Mouse (Mus musculus): ENCODE measurements around the gene Serpinb8. TPM values are rescaled to one million over a fixed set of nuclear protein-coding genes. Genes with fewer than 3 reads are reported as not detected.

The Serpinb8 gene
- 0.29 and 0.35 TPM in 2 replicates for polyA plus RNA-seq (2016; fragmentation: Nextera tagmentation; extraction: Ambion mirVana)

DNA sequence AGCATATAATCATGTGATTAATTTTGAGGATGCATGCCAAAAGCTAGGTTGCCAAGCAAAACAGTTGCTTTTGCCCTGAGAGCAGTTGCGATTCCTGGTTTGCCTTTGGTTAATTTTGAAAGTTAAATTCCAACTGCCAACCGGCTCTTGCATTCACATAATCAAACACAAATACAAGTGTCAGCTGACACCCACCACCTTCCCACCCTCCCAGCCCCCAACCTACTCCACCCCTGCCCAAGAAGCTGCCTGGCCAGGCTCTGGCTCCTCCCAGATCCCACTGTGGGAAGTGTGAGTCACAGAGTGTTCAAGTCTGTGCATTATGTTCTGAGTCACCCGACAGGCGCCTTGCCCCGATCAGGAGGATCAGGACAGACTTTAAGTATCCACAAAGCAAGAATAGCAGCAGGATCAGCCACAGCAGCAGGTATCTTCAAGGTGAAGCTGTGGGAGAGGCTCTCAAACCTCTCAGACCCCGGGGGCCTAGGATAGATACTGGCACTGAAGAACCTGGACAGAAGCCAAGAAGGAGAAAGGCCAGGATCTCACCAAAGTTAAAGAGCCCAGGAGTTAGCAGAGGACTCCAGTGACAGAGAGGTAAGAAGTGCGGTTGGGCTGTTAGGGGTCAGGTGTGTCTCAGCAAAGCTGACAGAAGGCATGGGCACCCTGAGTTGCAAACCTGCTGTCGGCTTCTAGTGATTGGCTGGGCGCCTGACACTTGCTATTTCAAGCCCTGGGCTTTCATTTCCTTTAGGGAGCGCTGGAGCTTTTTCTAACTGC is at the start of gene Serpinb8:
TSS of gene Serpinb8 (plus strand) at position 316 of the 780 bp plus-strand sequence.
- no peak within 1 kb of the TSS for H3K27ac ChIP-seq
- no peak within 1 kb of the TSS for H3K9ac ChIP-seq
- 35% methylated on average over 10 of the region's 10 CpGs for WGBS (ENCODE audit: insufficient replicate concordance)
- H3K4me1 ChIP-seq = no peaks in the 10 kb centered on the region
- no peaks in the 10 kb centered on the region for H3K36me3 ChIP-seq
- H3K4me3 ChIP-seq = no peak within 1 kb of the TSS
- ATAC-seq = no peak
- H3K4me2 ChIP-seq = no peak within 1 kb of the TSS
- no peaks in the 10 kb centered on the region for H3K9me3 ChIP-seq (replicated peaks)
- no peaks in the 10 kb centered on the region for H3K27me3 ChIP-seq (replicated peaks)

DNA sequence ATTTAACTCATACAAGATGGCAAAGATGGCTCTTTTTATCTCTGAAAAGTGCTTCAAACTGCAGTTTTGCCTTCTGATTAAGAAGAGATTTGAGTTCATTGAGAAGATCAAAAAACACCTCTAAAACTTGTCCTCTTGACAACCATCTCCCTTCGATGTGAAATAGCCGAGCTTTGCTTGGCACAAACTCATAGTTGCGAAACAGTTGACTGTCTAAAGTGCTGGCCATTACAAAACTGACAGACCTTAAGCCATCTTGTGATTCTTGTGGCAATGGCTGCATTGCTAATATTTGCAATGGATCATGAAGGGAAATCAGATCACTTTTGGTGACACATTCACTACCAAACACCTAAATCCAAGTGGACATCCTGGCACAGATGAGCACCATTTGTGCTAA is 30.3 kb upstream of the Serpinb8 start:
- no peaks in the 10 kb centered on the region for H3K36me3 ChIP-seq
- no peaks in the 10 kb centered on the region for H3K4me1 ChIP-seq
- no peak for ATAC-seq
- H3K27me3 ChIP-seq (replicated peaks) = no peaks in the 10 kb centered on the region
- no peaks in the 10 kb centered on the region for H3K9me3 ChIP-seq (replicated peaks)
- H3K4me2 ChIP-seq = no peak overlapping the region
- H3K9ac ChIP-seq = no peak overlapping the region
- H3K4me3 ChIP-seq = no peak overlapping the region
- whole genome bisulfite sequencing (ENCODE audit: insufficient replicate concordance) = 69% methylated on average over 3 of the region's 3 CpGs
- no peak overlapping the region for H3K27ac ChIP-seq

DNA sequence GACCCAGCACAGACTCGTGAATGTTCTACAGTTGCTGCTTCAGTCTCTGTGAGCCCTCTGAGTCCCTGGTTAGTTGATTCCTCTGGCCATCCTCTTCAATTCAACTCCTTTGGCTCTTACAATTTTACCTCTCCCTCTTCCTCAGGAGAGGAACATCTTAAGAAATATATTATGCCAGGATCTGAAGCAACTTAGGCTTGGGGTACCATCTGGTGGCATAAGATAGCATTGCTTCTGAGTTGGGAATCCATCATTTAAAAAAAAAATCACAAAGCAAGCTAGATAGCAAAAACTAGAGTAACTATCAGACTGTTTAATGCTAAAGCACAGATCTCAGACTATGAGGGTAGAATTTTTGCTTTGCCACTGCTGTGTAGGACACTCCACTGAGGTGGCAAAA is 27.7 kb upstream of the Serpinb8 start:
- Histone ChIP-seq H3K9ac (no peak overlapping the region), H3K27ac (no peak overlapping the region), H3K27me3 (replicated peaks) (no peaks in the 10 kb centered on the region), H3K4me3 (no peak overlapping the region), H3K9me3 (replicated peaks) (no peaks in the 10 kb centered on the region), H3K4me2 (no peak overlapping the region), H3K4me1 (no peaks in the 10 kb centered on the region), H3K36me3 (no peaks in the 10 kb centered on the region)
- 70% methylated on average over 1 of the region's 1 CpGs for WGBS (ENCODE audit: insufficient replicate concordance)
- no peak for ATAC-seq

DNA sequence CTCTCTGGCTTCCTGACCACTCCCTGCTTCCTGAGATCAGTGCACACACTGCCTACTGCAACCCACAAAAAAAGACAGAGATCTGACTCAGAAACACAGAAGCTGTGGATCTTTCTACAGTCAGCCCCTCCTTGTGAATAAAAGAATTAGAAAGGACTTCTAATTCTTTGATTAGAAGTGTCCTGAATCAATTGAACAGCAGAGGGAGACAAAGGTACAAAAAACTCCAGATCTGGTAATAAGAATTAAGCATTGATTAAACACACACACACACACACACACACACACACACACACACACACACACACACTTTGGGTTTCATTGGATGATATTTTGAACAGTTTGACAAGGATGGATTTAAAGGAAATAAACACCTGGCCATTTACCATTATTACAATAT is 24.2 kb upstream of the Serpinb8 start:
- Histone ChIP-seq H3K4me3 (no peak overlapping the region), H3K27ac (no peak overlapping the region), H3K4me1 (no peaks in the 10 kb centered on the region), H3K9ac (no peak overlapping the region), H3K4me2 (no peak overlapping the region), H3K27me3 (replicated peaks) (no peaks in the 10 kb centered on the region), H3K9me3 (replicated peaks) (no peaks in the 10 kb centered on the region), H3K36me3 (no peaks in the 10 kb centered on the region)
- ATAC-seq = no peak

DNA sequence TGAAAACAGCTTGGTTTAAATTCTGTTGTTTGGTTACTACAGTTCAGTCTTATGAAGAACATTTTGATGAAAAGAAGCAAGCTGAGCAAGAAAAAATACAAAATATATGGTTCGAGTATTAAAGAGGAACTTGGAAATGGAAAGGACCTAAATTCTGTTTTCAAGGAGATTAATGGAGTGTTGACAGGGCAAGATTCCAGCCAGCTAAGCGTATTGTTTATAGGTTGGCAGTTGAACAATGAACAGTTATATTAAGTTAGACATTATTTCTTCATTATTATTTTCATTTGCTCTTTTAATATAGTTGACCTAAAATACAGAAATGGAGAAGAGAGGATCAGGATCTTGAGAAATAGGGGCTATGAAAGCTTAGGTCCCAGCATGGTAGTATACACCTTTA is 13.7 kb upstream of the Serpinb8 start:
- no peak overlapping the region for H3K9ac ChIP-seq
- no peak overlapping the region for H3K27ac ChIP-seq
- no peak for ATAC-seq
- H3K9me3 ChIP-seq (replicated peaks) = no peaks in the 10 kb centered on the region
- WGBS (ENCODE audit: insufficient replicate concordance) = 59% methylated on average over 2 of the region's 2 CpGs
- no peaks in the 10 kb centered on the region for H3K27me3 ChIP-seq (replicated peaks)
- H3K36me3 ChIP-seq = no peaks in the 10 kb centered on the region
- no peaks in the 10 kb centered on the region for H3K4me1 ChIP-seq
- no peak overlapping the region for H3K4me2 ChIP-seq
- no peak overlapping the region for H3K4me3 ChIP-seq

DNA sequence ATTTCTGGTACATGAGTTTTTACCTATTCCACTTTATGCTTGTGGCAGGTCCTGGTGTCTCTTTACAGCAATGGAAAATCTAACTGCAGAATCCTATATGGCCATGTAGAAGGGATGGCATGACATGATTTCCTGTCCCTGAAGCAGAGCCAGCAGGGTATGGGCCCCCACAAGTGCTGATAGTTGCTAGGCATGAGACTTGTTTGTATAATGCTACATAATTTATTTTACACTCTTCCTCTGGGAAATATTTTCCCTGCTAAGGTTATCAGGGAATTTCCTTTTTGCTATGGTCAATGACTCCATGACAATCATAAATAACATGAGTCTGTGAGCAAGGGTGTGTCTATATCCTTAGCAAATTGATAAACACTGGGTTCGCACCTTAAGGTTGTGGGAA is 12.3 kb upstream of the Serpinb8 start:
- Histone ChIP-seq H3K9me3 (replicated peaks) (no peaks in the 10 kb centered on the region), H3K27me3 (replicated peaks) (no peaks in the 10 kb centered on the region), H3K4me2 (no peak overlapping the region), H3K36me3 (no peaks in the 10 kb centered on the region), H3K4me3 (no peak overlapping the region), H3K27ac (no peak overlapping the region), H3K9ac (no peak overlapping the region), H3K4me1 (no peaks in the 10 kb centered on the region)
- ATAC-seq = no peak
- 66% methylated on average over 1 of the region's 1 CpGs for WGBS (ENCODE audit: insufficient replicate concordance)

DNA sequence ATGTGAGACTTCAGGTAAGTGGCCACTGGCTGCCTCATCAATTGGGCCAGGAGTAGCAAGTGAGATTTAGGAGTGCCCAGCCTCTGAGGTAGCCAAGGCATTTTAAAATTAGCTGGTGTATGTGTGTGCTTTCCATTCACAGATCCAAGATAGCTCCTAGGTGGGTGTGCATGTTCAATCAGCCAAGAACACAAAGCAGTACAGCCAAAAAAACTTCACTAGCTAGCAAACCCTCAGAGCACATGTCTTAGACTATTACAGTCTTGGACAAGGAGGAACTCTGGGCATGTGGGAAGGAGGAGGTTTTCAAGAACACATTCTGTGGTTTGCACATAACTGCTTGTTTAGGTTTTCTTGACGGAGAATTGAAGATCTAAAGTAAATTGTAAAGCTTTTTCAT is 8.6 kb upstream of the Serpinb8 start:
- H3K27me3 ChIP-seq (replicated peaks) = no peaks in the 10 kb centered on the region
- no peaks in the 10 kb centered on the region for H3K9me3 ChIP-seq (replicated peaks)
- no peak overlapping the region for H3K9ac ChIP-seq
- H3K4me3 ChIP-seq = no peak overlapping the region
- no peaks in the 10 kb centered on the region for H3K4me1 ChIP-seq
- ATAC-seq = no peak
- H3K4me2 ChIP-seq = no peak overlapping the region
- WGBS (ENCODE audit: insufficient replicate concordance) = 33% methylated on average over 1 of the region's 1 CpGs
- H3K36me3 ChIP-seq = no peaks in the 10 kb centered on the region
- H3K27ac ChIP-seq = no peak overlapping the region

DNA sequence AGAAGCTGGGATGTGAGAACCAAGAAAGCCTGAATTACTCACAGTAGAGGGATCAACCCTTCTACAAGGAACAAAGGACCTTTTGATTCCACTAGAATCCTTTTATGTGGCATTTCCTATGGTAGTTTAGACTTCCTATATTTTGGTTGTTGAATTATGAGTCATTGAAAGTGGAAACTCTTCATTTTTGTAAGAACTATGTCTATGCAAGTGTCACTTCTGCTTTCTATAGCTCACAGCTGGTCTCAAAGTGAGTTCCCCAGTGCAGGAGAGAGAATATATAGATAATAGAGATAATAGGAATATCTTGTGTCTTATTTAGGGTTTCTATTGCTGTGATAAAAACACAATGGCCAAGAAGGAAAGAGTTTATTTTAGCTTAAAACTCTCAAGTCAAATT is 6.9 kb upstream of the Serpinb8 start:
- Histone ChIP-seq H3K4me1 (no peaks in the 10 kb centered on the region), H3K27ac (no peak overlapping the region), H3K9ac (no peak overlapping the region), H3K36me3 (no peaks in the 10 kb centered on the region), H3K4me2 (no peak overlapping the region), H3K4me3 (no peak overlapping the region), H3K9me3 (replicated peaks) (no peaks in the 10 kb centered on the region), H3K27me3 (replicated peaks) (no peaks in the 10 kb centered on the region)
- ATAC-seq = no peak

DNA sequence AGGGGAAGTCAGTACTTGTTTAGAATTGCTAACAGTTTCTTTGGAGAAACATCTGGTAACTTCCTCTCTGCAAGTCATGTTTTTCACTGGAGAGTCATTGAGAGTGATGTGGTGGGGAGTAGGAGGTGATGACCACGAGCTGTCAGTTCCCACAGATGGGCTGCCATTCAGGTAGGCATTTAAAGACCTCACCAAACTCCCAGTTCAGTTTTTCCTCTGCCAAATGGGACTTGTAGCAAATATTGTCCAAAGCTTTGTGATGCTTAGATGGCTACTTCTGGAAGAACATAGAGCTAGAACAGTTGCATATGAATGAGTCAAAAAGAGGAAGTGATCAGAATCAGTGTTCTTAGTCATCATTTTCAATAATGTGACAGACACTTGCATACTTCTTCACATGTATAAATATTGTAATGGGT is 5.8 kb upstream of the Serpinb8 start:
- ATAC-seq = no peak
- no peaks in the 10 kb centered on the region for H3K4me1 ChIP-seq
- no peaks in the 10 kb centered on the region for H3K9me3 ChIP-seq (replicated peaks)
- no peak overlapping the region for H3K4me3 ChIP-seq
- H3K27ac ChIP-seq = no peak overlapping the region
- no peaks in the 10 kb centered on the region for H3K36me3 ChIP-seq
- no peaks in the 10 kb centered on the region for H3K27me3 ChIP-seq (replicated peaks)
- no peak overlapping the region for H3K4me2 ChIP-seq
- 18% methylated on average over 1 of the region's 1 CpGs for WGBS (ENCODE audit: insufficient replicate concordance)
- no peak overlapping the region for H3K9ac ChIP-seq

DNA sequence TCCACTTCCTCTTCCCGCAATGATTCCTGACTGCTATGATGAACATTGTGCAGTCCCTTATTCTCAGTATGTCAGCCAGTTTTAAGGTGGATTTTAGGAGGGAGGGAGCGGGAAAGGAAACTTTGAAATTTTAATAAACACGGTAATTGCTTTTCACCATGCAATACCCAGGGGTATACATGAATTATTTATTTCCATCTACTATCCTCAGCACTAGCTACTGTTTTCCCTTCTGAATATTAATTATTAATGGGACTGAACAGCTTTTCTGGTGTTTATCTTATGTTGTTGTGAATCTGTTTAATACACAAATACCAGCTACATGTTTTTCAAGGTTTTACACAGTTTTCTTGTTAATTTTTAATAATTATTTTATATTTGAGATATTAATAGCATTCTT is 4.9 kb upstream of the Serpinb8 start:
- no peaks in the 10 kb centered on the region for H3K27me3 ChIP-seq (replicated peaks)
- no peaks in the 10 kb centered on the region for H3K9me3 ChIP-seq (replicated peaks)
- ATAC-seq = no peak
- H3K4me2 ChIP-seq = no peak overlapping the region
- 71% methylated on average over 3 of the region's 3 CpGs for WGBS (ENCODE audit: insufficient replicate concordance)
- H3K27ac ChIP-seq = no peak overlapping the region
- no peaks in the 10 kb centered on the region for H3K36me3 ChIP-seq
- no peak overlapping the region for H3K4me3 ChIP-seq
- no peaks in the 10 kb centered on the region for H3K4me1 ChIP-seq
- H3K9ac ChIP-seq = no peak overlapping the region

DNA sequence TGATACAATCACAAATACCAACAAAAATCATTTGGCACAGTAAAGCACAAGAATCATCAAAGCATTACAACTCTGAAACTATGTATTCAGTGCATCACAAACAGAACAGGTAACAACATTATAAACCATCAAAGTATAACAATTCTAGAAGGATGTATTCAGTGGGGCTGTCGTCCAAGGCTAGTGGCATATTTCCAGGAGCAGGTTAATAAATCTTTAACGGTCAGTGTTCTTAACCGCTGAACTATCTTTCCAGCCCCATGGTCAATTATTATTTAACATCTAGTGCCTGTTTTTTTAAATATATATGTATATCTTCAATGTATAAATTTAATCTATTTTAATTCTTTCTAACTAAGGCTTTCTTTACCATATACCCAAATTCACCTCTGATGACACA is 3.6 kb upstream of the Serpinb8 start:
- no peak for ATAC-seq
- no peaks in the 10 kb centered on the region for H3K9me3 ChIP-seq (replicated peaks)
- H3K9ac ChIP-seq = no peak overlapping the region
- WGBS (ENCODE audit: insufficient replicate concordance) = 77% methylated on average over 3 of the region's 3 CpGs
- H3K27me3 ChIP-seq (replicated peaks) = no peaks in the 10 kb centered on the region
- H3K4me2 ChIP-seq = no peak overlapping the region
- no peaks in the 10 kb centered on the region for H3K36me3 ChIP-seq
- H3K27ac ChIP-seq = no peak overlapping the region
- no peaks in the 10 kb centered on the region for H3K4me1 ChIP-seq
- H3K4me3 ChIP-seq = no peak overlapping the region

DNA sequence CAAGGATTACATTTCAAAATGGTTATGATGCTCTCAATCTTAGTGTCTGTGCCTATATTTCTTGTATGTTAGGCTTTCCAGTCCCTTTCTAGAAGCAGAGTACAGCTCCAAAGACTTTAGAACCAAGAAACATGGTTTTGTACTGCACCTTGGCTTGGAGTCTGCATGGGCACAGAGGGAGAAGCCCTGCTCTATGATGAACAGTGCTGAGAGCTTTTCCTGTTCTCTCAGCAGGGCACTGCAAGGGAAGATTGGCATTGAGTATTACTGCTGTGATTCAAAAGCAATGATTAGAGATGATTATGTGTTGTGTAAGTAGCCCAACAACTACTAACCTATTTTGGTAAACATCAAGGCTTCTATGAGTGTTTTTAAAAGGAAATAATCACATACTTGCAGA is 1.6 kb upstream of the Serpinb8 start:
- H3K27ac ChIP-seq = no peak overlapping the region

DNA sequence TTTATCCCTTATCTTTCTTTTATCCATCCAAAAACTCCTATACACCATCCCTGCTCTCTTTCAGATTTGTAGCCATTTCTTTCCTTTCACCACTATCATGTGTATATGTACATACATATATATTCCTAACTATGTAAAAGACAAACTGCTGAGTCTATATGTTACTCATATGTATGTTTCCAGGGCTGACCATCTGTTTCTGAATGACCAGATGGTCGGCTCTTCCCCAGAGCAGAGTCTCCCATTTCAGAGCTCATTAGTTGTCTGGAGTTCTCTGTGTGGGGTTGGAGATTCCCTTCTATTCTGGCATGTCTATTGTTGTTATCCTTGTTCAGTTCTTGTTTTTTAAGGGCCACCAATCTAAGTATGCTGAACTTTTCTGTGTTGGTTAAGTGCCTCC is 1.2 kb upstream of the Serpinb8 start:
- no peaks in the 10 kb centered on the region for H3K9me3 ChIP-seq (replicated peaks)
- no peak overlapping the region for H3K4me3 ChIP-seq
- no peak overlapping the region for H3K27ac ChIP-seq
- no peaks in the 10 kb centered on the region for H3K36me3 ChIP-seq
- no peaks in the 10 kb centered on the region for H3K27me3 ChIP-seq (replicated peaks)
- WGBS (ENCODE audit: insufficient replicate concordance) = 66% methylated on average over 1 of the region's 1 CpGs
- H3K4me2 ChIP-seq = no peak overlapping the region
- no peak overlapping the region for H3K9ac ChIP-seq
- ATAC-seq = no peak
- H3K4me1 ChIP-seq = no peaks in the 10 kb centered on the region

More for the DNA sequence above, 1.6 kb upstream of the Serpinb8 start:
- H3K36me3 ChIP-seq = no peaks in the 10 kb centered on the region
- no peak overlapping the region for H3K4me2 ChIP-seq
- no peaks in the 10 kb centered on the region for H3K27me3 ChIP-seq (replicated peaks)
- H3K9me3 ChIP-seq (replicated peaks) = no peaks in the 10 kb centered on the region
- H3K9ac ChIP-seq = no peak overlapping the region
- no peak for ATAC-seq
- no peaks in the 10 kb centered on the region for H3K4me1 ChIP-seq
- no peak overlapping the region for H3K4me3 ChIP-seq
